Mouse (Mus musculus): ENCODE results near the gene Rapgef1. TPM values are rescaled to one million over a fixed set of nuclear protein-coding genes. Genes with fewer than 3 reads are reported as not detected.
A peak's percentile ranks its signal among the peaks of the same experiment; 100 is the strongest.

Gene Rapgef1
- total and polyA plus RNA-seq, 3 experiments = 86.5 to 185 (median 170) TPM

DNA sequence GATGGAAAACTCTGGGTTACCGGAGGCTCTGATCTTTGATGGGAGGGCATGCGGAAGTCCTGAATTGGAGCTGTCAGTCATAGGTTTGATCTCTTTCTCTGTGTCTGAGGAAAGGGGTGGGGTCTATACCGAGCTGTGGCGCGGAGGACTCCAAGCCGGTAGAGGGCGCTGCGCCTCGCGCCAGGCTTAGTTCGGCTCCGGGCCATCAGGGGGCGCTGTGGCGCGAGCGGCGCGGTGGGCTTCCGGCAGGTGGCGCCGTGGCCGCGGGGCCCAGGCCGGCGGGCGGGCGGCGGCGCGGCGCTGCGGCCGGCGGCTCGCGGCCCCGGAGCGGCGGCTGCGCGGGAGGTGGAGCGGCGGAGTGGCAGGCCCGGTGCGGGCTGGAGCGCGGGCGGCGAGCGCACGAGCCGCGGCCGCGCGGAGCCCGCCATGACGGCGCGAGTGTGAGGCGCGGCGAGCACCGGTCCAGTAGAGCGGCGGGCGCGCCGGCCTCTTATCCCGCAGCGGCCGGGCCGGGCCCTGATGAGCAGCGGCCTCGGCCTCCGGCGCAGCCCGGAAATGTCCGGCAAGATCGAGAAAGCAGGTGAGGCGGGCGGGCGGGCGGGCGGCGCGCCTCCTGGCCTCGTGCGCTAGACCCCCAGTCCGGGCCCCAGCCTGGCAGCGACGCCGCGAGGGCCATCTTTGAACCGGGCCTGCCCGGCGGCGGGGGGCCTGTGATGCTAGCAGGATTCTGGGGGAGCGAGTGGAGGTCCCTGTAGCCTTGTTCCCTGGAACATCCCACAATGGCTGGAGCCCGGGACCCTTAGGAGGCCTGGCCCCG is at the start of gene Rapgef1 (continued):
- TF ChIP-seq MAX (IDR thresholded peaks at IDR 0.05; ENCODE audit: low read length) = peak; percentile 54; the same call in 1 of the 2 replicates

DNA sequence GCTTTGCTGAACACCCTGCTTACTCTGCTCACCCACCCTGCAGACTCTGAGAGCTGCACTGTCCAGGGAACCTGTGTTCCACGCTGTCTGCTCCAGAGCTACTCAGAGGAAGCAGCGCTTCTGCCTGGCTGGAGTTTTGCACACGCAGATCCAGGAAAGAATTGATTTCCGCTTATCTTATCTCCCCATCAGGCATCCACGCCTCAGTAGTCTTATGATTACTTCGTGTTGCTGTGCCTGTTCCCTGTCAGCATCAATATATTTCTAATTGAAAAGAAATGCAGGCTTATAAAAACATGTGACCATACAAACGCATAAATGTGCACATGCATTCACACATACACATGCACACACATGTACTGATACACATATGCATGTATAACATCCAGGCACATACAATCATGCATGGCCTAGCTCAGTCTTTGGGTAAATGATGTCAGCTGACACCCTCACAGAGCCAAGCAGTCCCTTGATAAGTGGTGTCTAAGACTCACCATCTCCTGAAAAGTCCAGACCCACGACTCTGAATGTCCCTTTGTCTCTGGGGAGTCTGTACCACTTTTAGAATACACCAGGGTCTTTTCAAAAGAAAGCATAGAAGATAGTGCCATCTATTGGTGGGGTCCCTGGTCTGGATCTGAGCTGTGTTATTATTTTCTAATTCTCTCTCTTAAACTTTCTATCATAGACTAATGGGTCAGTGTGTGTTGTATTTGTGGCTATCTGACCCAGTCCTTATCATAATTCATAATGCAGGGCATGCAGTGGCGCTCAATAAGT is 47.4 kb upstream of the Rapgef1 start:
- Histone ChIP-seq H3K4me2 (ENCODE audit: insufficient read depth, low read depth, poor library complexity, severe bottlenecking) (no peak overlapping the region), H3K9ac (ENCODE audit: insufficient read depth, low read depth) (no peak overlapping the region), H3K79me2 (replicated peaks; ENCODE audit: control insufficient read depth, extremely low read depth, insufficient read depth, poor library complexity, severe bottlenecking) (no peaks in the 10 kb centered on the region), H3K27me3 (replicated peaks) (peaks cover 59% of the 10 kb centered on the region), H3K9me3 (replicated peaks; ENCODE audit: low read length) (peaks cover 5% of the 10 kb centered on the region), H3K4me3 (replicated peaks in 1 of 3; ENCODE audit: low read depth in 2 of 3, low read length in 2 of 3, poor library complexity in 1 of 3) (no peak overlapping the region), H3K4me1 (ENCODE audit: control insufficient read depth in 1 of 2, insufficient read depth in 2 of 2) (peaks cover 4 to 7% of the 10 kb centered on the region in 2 experiments), H3K27ac (ENCODE audit: insufficient read depth, low read depth) (no peak overlapping the region), H3K36me3 (replicated peaks in 1 of 2; ENCODE audit: control insufficient read depth in 1 of 2, insufficient read depth in 1 of 2, low read length in 1 of 2) (no peaks in the 10 kb centered on the region)
- dilution Hi-C loops (cut with MboI; ENCODE audit: extremely low pct_ligation_motif_present, extremely low pct_unique_long_range_greater_than_20kb, low sequenced_read_pairs) = no loop called here
- no peak for DNase-seq (ENCODE audit: extremely low read depth)
- no peak; the same call in 1 of the 2 replicates for TF ChIP-seq RAD21 (IDR thresholded peaks at IDR 0.05; ENCODE audit: low read depth, low read length)
- no peak for TF ChIP-seq MYC (IDR thresholded peaks at IDR 0.05; ENCODE audit: low read depth, low read length)
- TF ChIP-seq SMC3 (IDR thresholded peaks at IDR 0.05; ENCODE audit: low read depth, low read length) = no peak
- no peak for TF ChIP-seq NELFE (IDR thresholded peaks at IDR 0.05; ENCODE audit: low read depth, low read length)
- TF ChIP-seq RCOR1 (conservative IDR thresholded peaks at IDR 0.05; ENCODE audit: low read depth, low read length) = no peak
- TF ChIP-seq NRF1 (IDR thresholded peaks at IDR 0.05; ENCODE audit: low read depth, low read length) = no peak
- TF ChIP-seq TBP (conservative IDR thresholded peaks at IDR 0.05; ENCODE audit: low read depth, low read length) = no peak
- TF ChIP-seq UBTF (IDR thresholded peaks at IDR 0.05; ENCODE audit: low read depth, low read length) = no peak
- no peak for TF ChIP-seq JUN (IDR thresholded peaks at IDR 0.05; ENCODE audit: insufficient read depth, low read depth, low read length)
- no peak for TF ChIP-seq CHD2 (IDR thresholded peaks at IDR 0.05; ENCODE audit: low read length)
- no peak for TF ChIP-seq POLR2A (IDR thresholded peaks at IDR 0.05; ENCODE audit: low read depth, low read length)
- TF ChIP-seq E2F4 (IDR thresholded peaks at IDR 0.05; ENCODE audit: insufficient replicate concordance, low read depth, low read length) = no peak
- no peak for TF ChIP-seq ZMIZ1 (IDR thresholded peaks at IDR 0.05; ENCODE audit: low read depth, low read length)
- TF ChIP-seq PAX5 (IDR thresholded peaks at IDR 0.05; ENCODE audit: low read length) = no peak
- no peak for TF ChIP-seq TCF12 (IDR thresholded peaks at IDR 0.05; ENCODE audit: low read depth, low read length)
- no peak for TF ChIP-seq ZKSCAN1 (IDR thresholded peaks at IDR 0.05; ENCODE audit: borderline replicate concordance, low read depth, low read length)
- no peak for TF ChIP-seq IRF4 (IDR thresholded peaks at IDR 0.05; ENCODE audit: low read depth, low read length)
- TF ChIP-seq MAX (IDR thresholded peaks at IDR 0.05; ENCODE audit: low read length) = no peak
- TF ChIP-seq MAFK (IDR thresholded peaks at IDR 0.05; ENCODE audit: insufficient replicate concordance, low read length) = no peak
- no peak for TF ChIP-seq EP300 (IDR thresholded peaks at IDR 0.05; ENCODE audit: low read length)
- in situ Hi-C loops (cut with MboI; ENCODE audit: low pct_ligation_motif_present, low pct_unique_long_range_greater_than_20kb, low sequenced_read_pairs) = no loop called here

Data from CH12.LX (cell line).